Mouse (Mus musculus) ES-E14 (cell line): ENCODE results near the gene Akp3.

Experiments used
- CHD2 ChIP-seq: IDR thresholded peaks from 2 replicates; pipeline ENCODE4 v1.6.1; 2014; ENCODE audit warnings: mild to moderate bottlenecking, low read depth, low read length, inconsistent platforms
- HCFC1 ChIP-seq: IDR thresholded peaks from 2 replicates; pipeline ENCODE4 v1.6.1; 2012; ENCODE audit warnings: low read length, inconsistent platforms, borderline replicate concordance; ENCODE audit not compliant: insufficient read depth
- MAFK ChIP-seq: IDR thresholded peaks from 2 replicates; pipeline ENCODE4 v1.6.1; 2014; ENCODE audit warnings: mild to moderate bottlenecking, low read depth, low read length, inconsistent platforms; ENCODE audit not compliant: insufficient read depth
- ZNF384 ChIP-seq: IDR thresholded peaks from 2 replicates; pipeline ENCODE4 v1.6.1; 2012; ENCODE audit warnings: low read depth, low read length, inconsistent platforms

GRCm38 (mm10) chr1:87143141-87143540 lies 18.4 kb downstream of the Akp3 start:
- TF ChIP-seq HCFC1 (no peak), CHD2 (no peak), ZNF384 (no peak), MAFK (no peak)
